Mouse (Mus musculus) erythroid progenitor cell, adult 5-6 weeks (primary cell): ENCODE measurements around the gene Anxa9. TPM values are rescaled to one million over a fixed set of nuclear protein-coding genes. Genes with fewer than 3 reads are reported as not detected.

Experiments
- ATAC-seq: replicated peaks from 2 replicates; pipeline ENCODE4 v1.8.0; 2016; ENCODE audit warnings: moderate number of reproducible peaks, mild to moderate bottlenecking, moderate TSS enrichment, inconsistent platforms; ENCODE audit not compliant: poor library complexity, low FRiP score, severe bottlenecking
- total RNA-seq, 2 experiments: library from RNA; stranded (forward) in 1 of 2; stranded (reverse) in 1 of 2; fragments of 150-400 nt in 1 of 2; fragments of 186-747, 209-891 nt in 1 of 2; gene quantifications; 2 replicates each; pipeline versions ENCODE4 v1.2.3 to v1.2.4; 2015 to 2017; ENCODE audit warnings: low replicate concordance in 2 of 2

The Anxa9 gene
- total RNA-seq, 2 experiments from 2014 or later = 0.84 TPM; not detected in 1

GRCm38 (mm10) chr3:95314486-95315093 lies 7.6 kb upstream of the Anxa9 start, which contains the start of gene Cers2:
Gene Cers2 (plus strand): TSS chr3:95314791.
- ATAC-seq = no peak

DNA sequence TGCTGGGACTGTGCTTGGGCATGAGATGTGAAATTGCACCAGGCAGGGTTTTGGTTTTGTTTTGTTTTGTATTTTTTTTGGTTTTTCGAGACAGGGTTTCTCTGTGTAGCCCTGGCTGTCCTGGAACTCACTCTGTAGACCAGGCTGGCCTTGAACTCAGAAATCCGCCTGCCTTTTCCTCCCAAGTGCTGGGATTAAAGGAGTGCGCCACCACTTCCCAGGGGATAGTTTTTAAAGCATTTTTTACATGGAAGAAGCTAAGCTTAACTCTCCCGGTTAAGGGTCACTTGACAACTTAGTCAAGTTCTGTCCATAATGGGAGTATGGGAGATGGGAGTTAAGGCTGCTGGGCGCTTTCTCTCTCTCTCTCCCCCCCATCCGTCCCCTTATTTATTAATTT lies 7.1 kb upstream of the Anxa9 start:
- ATAC-seq = no peak

DNA sequence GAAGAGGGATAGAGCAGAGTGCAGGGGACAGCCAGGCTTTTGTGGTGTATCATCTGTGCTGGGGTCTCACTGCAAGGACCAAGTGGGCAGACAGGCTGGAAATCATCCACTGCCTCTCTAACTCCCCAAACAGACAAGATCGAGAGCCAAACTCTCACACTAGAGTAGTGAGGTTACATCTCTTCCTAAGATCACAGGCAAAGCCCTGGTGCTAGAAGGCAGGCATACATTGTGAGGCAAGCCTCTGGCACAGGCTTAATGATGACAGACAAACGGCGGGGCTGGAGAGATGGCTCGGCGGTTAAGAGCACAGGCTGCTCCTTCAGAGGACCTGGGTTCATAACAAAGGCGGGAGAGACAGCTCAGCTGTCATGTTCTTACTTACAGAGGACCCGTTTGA lies 6.5 kb upstream of the Anxa9 start:
- ATAC-seq = no peak

GRCm38 (mm10) chr3:95312623-95313022 lies 5.6 kb upstream of the Anxa9 start:
- peak; percentile 53 for ATAC-seq

GRCm38 (mm10) chr3:95310968-95311882 lies 4.2 kb upstream of the Anxa9 start:
- peak; percentile 59 for ATAC-seq

GRCm38 (mm10) chr3:95310496-95310895 lies 3.5 kb upstream of the Anxa9 start:
- ATAC-seq = no peak

DNA sequence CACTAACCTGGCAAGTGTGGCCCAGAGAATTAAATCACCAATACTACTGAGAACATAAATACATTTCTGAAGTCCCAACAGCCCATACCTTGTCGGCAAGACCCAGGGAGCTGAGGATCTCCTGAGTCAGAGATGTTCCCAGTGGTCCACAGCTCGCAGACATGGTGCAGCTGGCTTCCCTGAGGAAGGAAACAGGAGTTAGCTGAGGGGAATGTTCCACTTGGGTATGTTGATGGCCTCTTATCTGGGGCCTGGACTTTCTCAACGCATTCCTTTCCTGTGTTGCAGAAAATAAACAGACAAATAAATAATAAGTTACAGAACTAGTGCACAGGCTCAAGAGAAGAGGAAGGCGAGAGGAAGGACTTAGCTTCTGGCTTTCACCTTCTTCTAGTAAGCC lies 732 bp downstream of the Anxa9 start:
- ATAC-seq = no peak

DNA sequence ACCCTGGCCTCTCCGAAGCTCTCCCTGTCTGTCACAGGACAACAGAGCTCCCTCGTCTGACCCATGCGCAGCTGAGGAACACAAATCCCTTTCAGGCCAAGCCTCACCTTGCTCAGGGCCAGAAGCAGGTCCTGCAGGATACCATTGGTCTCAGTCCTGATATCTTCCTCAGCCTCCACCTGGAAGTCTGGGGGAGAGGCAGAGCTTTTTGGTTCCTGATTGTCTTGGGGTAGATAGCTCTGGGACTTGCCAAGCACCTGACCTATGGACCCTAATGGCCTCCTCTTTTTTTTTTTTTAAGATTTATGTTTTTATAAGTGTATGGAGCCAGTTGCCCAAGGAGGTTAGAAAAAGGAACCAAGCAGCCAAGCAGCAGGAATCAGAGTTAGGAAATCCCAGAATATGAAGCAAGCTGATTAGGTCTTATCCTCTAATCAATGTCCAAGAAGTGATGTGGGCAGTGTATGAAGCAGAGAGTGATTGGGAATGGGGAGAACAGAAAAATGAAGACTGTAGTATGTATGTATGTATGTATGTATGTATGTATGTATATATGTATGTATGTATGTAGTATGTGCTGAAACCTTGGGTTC lies 5.7 kb downstream of the Anxa9 start:
- no peak for ATAC-seq

- no peak for ATAC-seq
Measured at GRCm38 (mm10) chr3:95298018-95298417, 9.0 kb downstream of the Anxa9 start.

GRCm38 (mm10) chr3:95296103-95296469 lies 10.9 kb downstream of the Anxa9 start:
- peak; percentile 86 for ATAC-seq

DNA sequence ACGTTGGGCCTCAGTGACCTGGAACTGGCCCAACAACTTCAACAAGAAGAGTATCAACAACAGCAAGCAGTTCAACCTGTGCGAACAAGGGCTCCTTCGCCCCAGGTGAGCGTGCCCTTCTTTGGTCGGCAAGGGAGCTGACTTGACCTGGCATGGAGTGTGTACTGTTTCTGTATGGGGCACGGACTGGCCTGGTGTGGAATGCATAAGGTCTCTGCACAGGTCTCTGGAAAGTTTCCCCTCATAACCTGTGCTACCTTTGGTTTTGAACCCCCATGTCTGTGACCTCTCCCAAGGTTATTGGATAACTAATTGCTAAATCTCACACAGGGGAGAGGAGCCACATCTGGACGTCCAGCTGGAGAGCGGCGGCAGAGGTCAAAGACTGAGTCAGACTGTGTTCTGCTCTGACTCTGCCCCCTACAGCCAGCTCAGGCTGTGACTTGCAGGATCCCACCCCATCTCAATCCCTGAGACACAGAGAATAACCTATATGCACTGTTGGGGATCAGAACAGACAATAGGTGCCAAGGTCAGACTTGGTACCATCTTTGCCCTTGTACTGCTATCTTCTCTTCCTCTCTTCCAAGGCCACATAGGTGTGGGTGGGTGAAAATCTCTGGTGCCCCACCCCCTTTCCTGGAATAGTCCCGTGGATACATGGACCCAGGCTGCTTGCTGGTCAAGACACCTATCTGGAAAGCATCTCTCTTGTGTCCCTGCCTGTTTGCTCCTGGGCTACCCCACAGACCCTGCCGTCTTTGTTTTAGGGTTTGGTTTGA lies 11.5 kb downstream of the Anxa9 start:
- peak; percentile 28; the same call in 1 of the 2 replicates for ATAC-seq

DNA sequence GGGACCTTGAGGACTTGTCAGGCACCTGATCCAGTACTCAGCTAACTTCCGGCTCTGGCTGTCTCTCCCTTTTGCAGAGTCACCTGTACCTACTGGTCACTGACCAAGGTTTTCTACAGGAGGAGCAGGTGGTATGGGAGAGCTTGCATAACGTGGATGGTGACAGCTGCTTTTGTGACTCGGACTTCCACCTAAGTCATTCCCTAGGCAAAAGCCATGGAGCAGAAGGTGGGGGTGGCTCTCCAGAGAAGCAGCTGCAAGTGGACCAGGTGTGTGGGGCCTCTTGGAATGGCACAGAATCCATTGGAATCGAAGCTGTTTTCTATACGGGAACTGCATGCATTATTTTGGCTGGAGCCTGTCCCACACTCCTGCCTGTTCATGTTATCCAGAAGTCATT lies 12.3 kb downstream of the Anxa9 start:
- ATAC-seq = no peak

DNA sequence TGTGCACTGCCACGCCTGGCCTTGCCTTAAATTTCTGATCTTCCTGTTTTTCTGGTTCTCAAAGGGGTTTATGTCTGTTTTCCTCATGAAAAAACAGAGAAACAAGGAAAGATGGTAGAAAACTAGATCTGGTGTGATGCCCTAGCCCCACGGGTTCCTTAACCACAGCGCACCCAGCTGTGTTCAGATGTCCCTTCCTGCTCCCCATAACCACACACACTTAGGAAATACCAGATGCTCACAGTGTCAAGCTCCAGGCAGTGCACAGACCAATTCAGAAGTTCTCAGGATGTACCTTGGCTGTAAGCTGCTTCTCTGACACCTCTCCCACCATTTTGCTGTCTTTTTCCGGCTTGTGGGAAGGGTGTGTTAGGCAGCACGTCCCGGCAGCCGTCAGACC lies 12.7 kb downstream of the Anxa9 start:
- ATAC-seq = no peak

DNA sequence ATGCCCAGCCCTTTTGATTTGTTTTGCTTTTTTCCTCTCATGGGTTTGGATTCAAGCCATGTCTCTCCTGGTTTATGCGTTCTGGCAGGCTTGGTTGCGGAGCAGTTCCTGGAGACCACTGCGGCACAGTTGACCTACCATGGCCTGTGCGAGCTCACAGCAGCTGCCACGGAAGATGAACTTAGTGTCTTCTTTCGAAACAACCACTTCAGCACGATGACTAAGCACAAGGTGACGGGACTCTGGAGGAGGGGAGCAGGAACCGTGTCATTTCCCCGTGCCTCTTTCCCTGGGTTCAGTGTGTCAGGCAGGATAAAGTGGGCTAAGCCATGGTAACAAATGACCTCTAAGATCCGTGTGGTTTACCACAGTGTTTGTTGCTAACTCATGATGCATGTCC lies 13.4 kb downstream of the Anxa9 start:
- ATAC-seq = no peak

- ATAC-seq = no peak
Measured at GRCm38 (mm10) chr3:95292899-95293298, 14.1 kb downstream of the Anxa9 start.

GRCm38 (mm10) chr3:95291041-95291440 lies 15.9 kb downstream of the Anxa9 start:
- no peak for ATAC-seq

- ATAC-seq = no peak
Measured at GRCm38 (mm10) chr3:95290156-95290555, 16.8 kb downstream of the Anxa9 start.

- no peak for ATAC-seq
Measured at GRCm38 (mm10) chr3:95289419-95289818, 17.6 kb downstream of the Anxa9 start.

GRCm38 (mm10) chr3:95287541-95287940 lies 19.4 kb downstream of the Anxa9 start:
- no peak for ATAC-seq

GRCm38 (mm10) chr3:95286510-95286909 lies 20.5 kb downstream of the Anxa9 start:
- no peak for ATAC-seq
